Mouse (Mus musculus) adrenal gland, postnatal 14 days (tissue): ENCODE results near the gene Ntmt1. TPM values are rescaled to one million over a fixed set of nuclear protein-coding genes. Genes with fewer than 3 reads are reported as not detected.

ENCODE experiments used
- DNase-seq: peaks from one replicate; pipeline ENCODE4 v3.0.0; 2021; ENCODE audit warnings: mixed read lengths
- long read RNA-seq, 2 experiments: library from polyadenylated mRNA; stranded (forward); transcript quantifications; one replicate each; pipeline ENCODE4 v2.0.0; 2021
- total RNA-seq: library from RNA; stranded (reverse); gene quantifications from 2 replicates; pipeline ENCODE4 v1.2.3, GENCODE M21; 2021

Gene Ntmt1
- 32.3 and 37.7 TPM in 2 replicates for total RNA-seq
- long read RNA-seq, experiment 1, transcript Ntmt1-201 (4 exons, 1,387 nt): major isoform, 80 of 99 reads
- long read RNA-seq, experiment 1, transcript Ntmt1-207 (4 exons, 1,192 nt): minor isoform, 6 of 99 reads
- long read RNA-seq, experiment 1, partial matches to known transcripts: 3 of 99 reads
- long read RNA-seq, experiment 1, other reads (novel, unspliced or antisense): 9 of 99 reads
- long read RNA-seq, experiment 2, transcript Ntmt1-201 (4 exons, 1,387 nt): major isoform, 50 of 65 reads
- long read RNA-seq, experiment 2, partial matches to known transcripts: 2 of 65 reads
- long read RNA-seq, experiment 2, other reads (novel, unspliced or antisense): 11 of 65 reads

- DNase-seq: peak; percentile 100
These were observed at the start of gene Ntmt1 for GRCm38 (mm10) chr2:30807648-30808295. TSS of gene Ntmt1 (plus strand) at chr2:30807826.

GRCm38 (mm10) chr2:30758341-30759087 is 49.1 kb upstream of the Ntmt1 start:
- DNase-seq: peak; percentile 94

GRCm38 (mm10) chr2:30759088-30759374 is 48.6 kb upstream of the Ntmt1 start:
- no peak for DNase-seq

- DNase-seq: no peak
These were observed 48.2 kb upstream of the Ntmt1 start for GRCm38 (mm10) chr2:30759442-30759841.

GRCm38 (mm10) chr2:30759858-30760547 is 47.6 kb upstream of the Ntmt1 start:
- peak; percentile 40 for DNase-seq

- no peak for DNase-seq
These were observed 46.9 kb upstream of the Ntmt1 start for GRCm38 (mm10) chr2:30760706-30761105.

- DNase-seq: no peak
These were observed 41.2 kb upstream of the Ntmt1 start for GRCm38 (mm10) chr2:30766446-30766845.

GRCm38 (mm10) chr2:30767626-30768240 is 39.9 kb upstream of the Ntmt1 start:
- no peak for DNase-seq

- DNase-seq: no peak
These were observed 39.1 kb upstream of the Ntmt1 start for GRCm38 (mm10) chr2:30768529-30768928.

GRCm38 (mm10) chr2:30769187-30769586 is 38.4 kb upstream of the Ntmt1 start:
- peak; percentile 68 for DNase-seq

GRCm38 (mm10) chr2:30771368-30771805 is 36.2 kb upstream of the Ntmt1 start:
- DNase-seq: no peak

- peak; percentile 93 for DNase-seq
These were observed 35.7 kb upstream of the Ntmt1 start for GRCm38 (mm10) chr2:30771806-30772460.

- peak; percentile 71 for DNase-seq
These were observed 34.9 kb upstream of the Ntmt1 start for GRCm38 (mm10) chr2:30772581-30773312.

- DNase-seq: no peak
These were observed 34.2 kb upstream of the Ntmt1 start for GRCm38 (mm10) chr2:30773313-30774005.

GRCm38 (mm10) chr2:30775955-30776354 is 31.7 kb upstream of the Ntmt1 start:
- DNase-seq: no peak

- DNase-seq: no peak
These were observed 30.4 kb upstream of the Ntmt1 start for GRCm38 (mm10) chr2:30777266-30777665.

- no peak for DNase-seq
These were observed 29.4 kb upstream of the Ntmt1 start for GRCm38 (mm10) chr2:30778235-30778634.

- peak; percentile 58 for DNase-seq
These were observed 28.4 kb upstream of the Ntmt1 start for GRCm38 (mm10) chr2:30779241-30779640.

- no peak for DNase-seq
These were observed 25.0 kb upstream of the Ntmt1 start for GRCm38 (mm10) chr2:30782312-30783290.
